22 mouse cellular contexts compared by ENCODE assay signal in the genomic region with DNA sequence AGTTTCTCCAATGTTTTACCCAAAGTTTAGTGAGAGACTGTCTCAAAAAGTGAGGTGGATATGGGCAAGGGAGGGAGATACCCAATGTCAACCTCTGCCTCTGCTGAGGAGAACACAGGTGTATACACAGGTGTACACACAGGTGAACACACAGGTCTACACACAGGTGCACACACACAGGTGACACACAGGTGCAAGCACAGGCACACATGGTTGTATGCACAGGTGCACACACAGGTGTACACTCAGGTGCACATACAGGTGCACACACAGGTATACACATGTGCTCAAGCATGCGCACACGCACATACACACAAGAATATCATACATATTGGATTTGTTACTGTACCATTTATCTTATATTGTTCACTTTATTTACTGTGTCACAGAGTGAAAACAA.
"Had no signal": no experiment of that assay in that cellular context is flagged by ENCODE, and none has a peak within 500 bp of the region (broad histone marks: within the 10 kb centered on the region; RNA-seq: fewer than 3 reads in every experiment).

No protein-coding gene starts in this region.

- H3K9me3 ChIP-seq: heart, embryonic 13.5 days; heart, embryonic 15.5 days; hindbrain, embryonic 13.5 days; hindbrain, embryonic 15.5 days; limb, embryonic 10.5 days; limb, embryonic 12.5 days; liver, embryonic 13.5 days had no signal

- H3K27ac ChIP-seq: heart, adult 2 months; heart, embryonic 13.5 days; heart, embryonic 15.5 days; hindbrain, embryonic 13.5 days; hindbrain, embryonic 15.5 days; hindbrain, postnatal 0 days; layer of hippocampus, adult 2 months; left cerebral cortex, adult 2 months; limb, embryonic 10.5 days; limb, embryonic 12.5 days; liver, embryonic 13.5 days had no signal

- H3K4me2 ChIP-seq: heart, embryonic 13.5 days; heart, embryonic 15.5 days; hindbrain, embryonic 13.5 days; hindbrain, embryonic 15.5 days; limb, embryonic 12.5 days; liver, embryonic 11.5 days; liver, embryonic 13.5 days had no signal

- H3K4me3 ChIP-seq: heart, adult 2 months; heart, embryonic 13.5 days; heart, embryonic 15.5 days; hindbrain, embryonic 13.5 days; hindbrain, embryonic 15.5 days; layer of hippocampus, adult 2 months; left cerebral cortex, adult 2 months; limb, embryonic 10.5 days; limb, embryonic 12.5 days; liver, embryonic 13.5 days had no signal

- H3K9ac ChIP-seq: heart, embryonic 13.5 days; heart, embryonic 15.5 days; hindbrain, embryonic 13.5 days; hindbrain, embryonic 15.5 days; limb, embryonic 12.5 days; liver, embryonic 13.5 days had no signal

- H3K27me3 ChIP-seq: hindbrain, embryonic 13.5 days; hindbrain, embryonic 15.5 days; liver, embryonic 13.5 days had no signal

- H3K4me1 ChIP-seq: heart, embryonic 13.5 days; heart, embryonic 15.5 days; hindbrain, embryonic 15.5 days; liver, embryonic 13.5 days had no signal

- ATAC-seq: hindbrain, postnatal 0 days; intestine, embryonic 16.5 days had no signal

- DNase-seq: gastrocnemius, postnatal 14 days; gastrocnemius, postnatal 36 days; heart, adult 2 months; heart, postnatal 14 days; heart, postnatal 36 days; kidney, adult 18-20 months; kidney, adult 8-10 months; kidney, postnatal 10 days; kidney, postnatal 4 days; liver; liver, embryonic 13.5 days had no signal

- H3K36me3 ChIP-seq: heart, embryonic 13.5 days; heart, embryonic 15.5 days; hindbrain, embryonic 13.5 days; hindbrain, embryonic 15.5 days; limb, embryonic 10.5 days; limb, embryonic 12.5 days; liver, embryonic 13.5 days had no signal
